Mouse (Mus musculus) spleen, adult 2 months (tissue): Measurements from ENCODE around the gene Sdc3.

Experiments
- CTCF ChIP-seq: fragments of 200-500 bp; IDR thresholded peaks from 2 replicates; pipeline ENCODE4 v1.5.1; 2011; ENCODE audit warnings: mild to moderate bottlenecking, inconsistent platforms; ENCODE audit not compliant: insufficient read depth, insufficient read length, insufficient replicate concordance; ENCODE audit errors: extremely low read depth
- POLR2A ChIP-seq: fragments of 200-500 bp; IDR thresholded peaks from 2 replicates; pipeline ENCODE4 v1.6.1; 2011; ENCODE audit warnings: low read depth, low read length, inconsistent platforms

DNA sequence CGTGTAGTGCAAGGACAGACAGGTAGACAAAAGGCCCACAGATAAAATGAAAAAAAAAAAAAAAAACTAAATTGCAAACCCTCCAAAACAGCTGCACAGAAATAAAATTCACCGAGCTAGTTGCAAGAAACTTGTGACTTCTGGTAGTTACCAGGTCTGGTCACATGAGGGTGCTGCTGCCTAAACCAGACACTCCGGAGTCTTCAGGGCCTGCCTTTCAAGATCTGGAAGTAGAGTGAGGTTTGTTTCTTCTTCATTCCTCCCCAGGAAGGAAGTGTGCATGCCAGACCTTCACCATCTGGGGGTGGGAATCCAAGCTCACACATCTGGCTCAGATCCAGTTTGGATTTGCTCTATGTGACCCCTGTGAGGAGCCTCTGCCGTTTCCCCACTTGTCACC lies 7.6 kb upstream of the Sdc3 start:
- TF ChIP-seq CTCF, result peak; percentile 35; the same call in 1 of the 2 replicates
- no peak for TF ChIP-seq POLR2A
